Mouse (Mus musculus) heart, postnatal 25 days (tissue): Measurements from ENCODE around the gene Fam129c. TPM values are rescaled to one million over a fixed set of nuclear protein-coding genes. Genes with fewer than 3 reads are reported as not detected.
A peak's percentile ranks its signal among the peaks of the same experiment; 100 is the strongest.

Experiments used
- DNase-seq: peaks from one replicate; pipeline ENCODE4 v3.0.0; 2022; ENCODE audit warnings: low spot score
- intact Hi-C: fragments of 180-260 bp; cut with DNase I; formaldehyde crosslinking; loops from one replicate; pipeline ENCODE4 v1.15.1; 2025
- total RNA-seq, 2 experiments: library from RNA; stranded (reverse); gene quantifications; 2 replicates each; pipeline ENCODE4 v1.2.3; 2021

Fam129c gene
- 1 to 10 TPM in 1 of 2 experiments, under 1 TPM in 1; 0.81 to 1.5 TPM for total RNA-seq

DNA sequence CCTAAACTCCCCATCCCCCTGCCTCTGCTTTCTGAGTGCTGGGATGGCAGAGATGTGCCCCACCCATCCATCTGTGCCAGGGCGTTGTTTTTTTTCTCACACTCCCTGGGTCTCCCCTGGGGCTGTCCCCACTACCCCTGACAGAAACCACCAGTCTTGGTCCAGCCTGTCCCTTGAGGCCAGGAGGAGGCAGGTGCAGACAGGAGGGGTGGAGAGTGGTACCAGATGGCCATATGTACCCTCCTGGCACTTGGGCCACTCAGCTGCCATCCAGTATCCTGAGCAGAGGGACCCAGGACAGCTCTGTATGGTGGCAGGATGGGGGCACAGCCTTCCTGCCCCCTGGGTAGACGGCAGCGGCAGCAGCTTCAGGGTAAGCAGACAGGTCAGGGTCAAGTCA is at the start of gene Fam129c:
Gene Fam129c, plus strand, starts transcription at position 198 of the 400 bp plus-strand sequence.
- no peak for DNase-seq
- intact Hi-C loops: loop anchor here (2.0 to 5.0 kb wide), 3 partner anchors 35 to 157 kb away; no protein-coding TSS in a partner anchor

DNA sequence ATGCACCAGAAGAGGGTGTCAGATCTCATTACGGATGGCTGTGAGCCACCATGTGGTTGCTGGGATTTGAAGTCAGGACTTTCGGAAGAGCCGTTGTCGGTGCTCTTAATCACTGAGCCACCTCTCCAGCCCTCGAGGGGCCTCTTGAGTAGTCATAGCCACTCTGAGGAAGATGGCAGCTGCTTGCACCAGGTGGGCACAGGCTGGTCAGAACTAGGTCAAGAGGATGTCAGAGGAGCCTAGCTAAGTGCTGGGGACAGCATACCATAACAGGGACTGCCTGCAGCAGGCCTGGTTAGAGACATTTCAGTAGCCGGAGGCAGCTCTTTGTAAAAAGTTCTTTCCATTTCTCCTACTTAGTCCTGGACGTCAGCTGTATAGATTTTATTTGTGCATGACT is 46.7 kb upstream of the Fam129c start:
- intact Hi-C loops: no loop called here
- DNase-seq: no peak

DNA sequence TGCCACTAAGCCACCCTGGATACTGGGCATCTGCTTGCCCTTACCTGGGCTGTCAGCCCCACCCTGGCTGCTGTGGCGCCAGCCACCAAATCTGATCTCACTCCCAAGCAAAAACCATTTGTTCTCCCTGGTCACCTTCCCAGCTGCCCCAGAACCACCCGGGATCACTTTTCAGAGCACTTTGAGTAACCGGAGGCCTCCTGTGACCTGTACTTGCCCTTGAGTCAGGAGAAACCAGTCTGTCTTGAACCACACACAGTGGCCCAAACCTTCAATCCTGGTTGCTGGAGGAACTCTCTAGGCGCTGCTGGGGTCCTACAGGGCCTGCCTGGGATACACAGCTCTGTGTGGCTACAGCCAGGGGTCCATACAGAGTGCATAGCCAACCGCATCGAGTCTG is 44.7 kb upstream of the Fam129c start:
- intact Hi-C loops: no loop called here
- DNase-seq: no peak

DNA sequence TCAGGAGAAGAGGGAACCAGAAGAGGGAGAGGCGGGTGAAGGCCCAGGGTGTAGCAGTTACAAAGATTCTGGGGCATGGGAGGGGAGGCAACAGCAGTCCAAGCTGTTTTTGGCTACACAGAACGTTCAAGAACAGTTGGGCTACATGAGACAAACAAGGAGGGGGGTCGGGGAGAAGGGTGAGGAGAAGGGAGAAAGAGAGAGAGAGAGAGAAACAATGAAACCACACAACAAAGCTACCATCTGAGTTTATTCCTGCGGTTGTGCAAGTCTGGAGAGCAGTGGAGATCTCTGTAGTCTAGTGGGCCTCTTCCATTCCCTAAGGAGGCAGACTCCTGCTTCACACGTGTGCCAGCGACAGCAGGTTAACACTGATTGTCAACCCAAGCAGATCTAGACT is 43.4 kb upstream of the Fam129c start:
- no peak for DNase-seq
- intact Hi-C loops: no loop called here

DNA sequence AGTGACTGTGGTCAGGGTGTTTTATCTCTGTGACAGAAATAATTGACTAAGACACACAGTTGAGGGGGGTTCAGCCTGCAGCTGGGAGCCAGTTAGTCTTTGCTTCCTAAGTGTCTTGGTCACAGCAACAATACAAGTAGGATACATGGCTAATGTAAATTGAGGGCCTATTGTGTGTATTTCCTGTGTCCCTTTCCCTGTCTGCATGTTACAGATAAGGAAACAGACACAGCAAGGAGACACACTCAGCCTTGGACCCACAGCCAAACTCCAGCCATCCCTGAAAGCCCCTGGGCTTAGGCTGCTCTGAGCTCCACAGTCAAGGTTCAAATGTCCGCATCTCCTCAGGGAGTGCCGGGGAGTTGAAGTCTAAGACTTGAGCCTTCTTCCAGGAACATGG is 42.8 kb upstream of the Fam129c start:
- no peak for DNase-seq
- intact Hi-C loops: no loop called here

DNA sequence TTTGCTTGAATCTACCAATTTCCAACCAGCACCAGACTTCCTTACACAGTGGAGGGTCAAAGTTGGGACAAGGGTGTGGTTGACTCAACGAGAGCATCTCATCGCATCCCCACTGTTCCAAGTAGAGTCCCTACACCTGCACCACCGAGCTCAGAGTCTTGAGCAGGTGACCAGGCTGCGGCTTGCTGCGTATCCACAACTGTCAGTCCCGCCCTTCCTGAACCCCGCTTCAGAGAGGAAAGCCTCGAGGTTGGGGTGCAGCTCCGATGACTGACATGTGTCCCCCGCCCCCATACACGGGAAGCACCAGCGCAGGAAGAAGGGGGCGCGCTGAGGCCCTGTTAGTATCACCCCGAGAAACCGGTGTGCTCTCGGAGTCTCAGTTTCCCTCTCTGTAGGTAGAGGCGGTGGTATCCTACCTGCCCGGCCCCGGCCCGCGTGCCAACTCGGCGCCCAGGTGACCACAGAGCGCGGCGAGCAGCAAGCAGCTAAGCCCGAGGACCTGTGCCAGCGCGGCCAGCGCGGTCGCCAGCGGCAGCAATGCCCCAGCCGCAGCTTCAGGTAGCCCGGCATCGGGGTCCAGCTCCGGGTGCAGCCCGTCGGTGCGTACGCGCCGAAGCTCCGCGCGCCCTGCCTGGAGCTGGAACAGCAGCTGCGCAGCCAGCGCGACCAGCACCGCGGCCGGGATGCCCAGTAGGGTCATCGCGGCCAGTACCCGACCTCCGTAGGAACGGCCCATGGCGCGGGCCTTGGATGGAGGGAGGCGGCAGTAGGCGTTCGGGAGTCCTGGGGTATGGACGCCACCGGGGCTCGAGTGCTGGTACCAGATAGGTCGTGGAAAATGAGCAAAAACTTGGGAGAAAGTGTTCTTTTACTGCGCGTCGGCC is 39.1 kb upstream of the Fam129c start, which contains the start of gene Tmem221:
Gene Tmem221, minus strand, starts transcription at position 801 of the 887 bp plus-strand sequence.
- intact Hi-C loops: no loop called here
- no peak for DNase-seq

DNA sequence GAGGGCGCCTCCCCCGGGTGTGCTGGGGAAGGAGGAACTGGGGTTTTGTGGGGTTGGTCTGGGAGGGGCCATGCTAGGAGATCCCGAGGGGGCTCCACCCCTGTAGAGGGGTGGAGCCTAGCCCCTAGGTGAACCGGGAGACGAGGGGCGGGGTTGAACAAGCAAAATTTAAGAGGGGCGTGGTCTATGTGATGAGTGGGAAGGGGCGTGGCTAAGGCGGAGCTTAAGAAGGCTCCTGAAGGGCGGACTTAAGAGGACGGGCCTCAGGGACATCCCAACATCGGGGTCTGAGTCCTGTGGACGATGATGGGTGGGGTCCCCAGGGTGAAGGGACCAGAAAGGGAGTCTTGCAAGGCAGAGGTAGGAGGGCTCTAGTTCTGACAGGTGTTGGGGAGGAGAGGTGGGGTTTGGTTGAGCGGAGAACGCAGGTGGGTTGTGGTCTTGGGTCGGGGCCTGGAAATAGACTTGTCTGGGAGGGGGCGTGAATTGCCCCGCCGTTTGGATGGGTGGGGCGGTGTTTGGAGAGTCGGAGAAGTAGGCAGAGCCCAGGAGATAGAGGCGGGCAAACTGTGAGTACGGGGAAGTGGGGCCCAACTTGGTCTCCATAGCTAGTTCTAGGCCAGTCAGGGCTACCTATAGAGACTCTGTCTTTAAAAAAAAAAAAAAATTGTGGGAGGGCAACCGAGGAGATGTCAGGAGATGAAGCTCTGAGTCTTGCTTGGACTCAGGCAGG is 38.3 kb upstream of the Fam129c start:
- peak; percentile 39 for DNase-seq
- intact Hi-C loops: no loop called here

DNA sequence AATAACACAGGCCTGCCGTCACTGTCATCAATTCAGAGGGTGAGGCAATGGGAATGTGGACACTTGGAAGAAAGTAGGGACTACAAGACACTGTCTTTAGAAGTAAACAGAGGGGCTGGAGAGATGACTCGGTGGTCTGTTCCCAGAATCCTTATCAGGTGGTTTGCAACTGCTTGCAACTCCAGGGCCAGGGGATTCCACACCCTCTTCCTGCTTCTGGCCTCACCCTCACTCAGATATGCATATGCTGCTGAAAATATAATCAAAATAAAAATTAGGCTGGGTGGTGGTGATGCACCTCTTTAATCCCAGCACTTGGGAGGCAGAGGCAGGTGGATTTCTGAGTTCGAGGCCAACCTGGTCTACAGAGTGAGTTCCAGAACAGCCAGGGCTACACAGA is 37.4 kb upstream of the Fam129c start:
- intact Hi-C loops: no loop called here
- DNase-seq: no peak

DNA sequence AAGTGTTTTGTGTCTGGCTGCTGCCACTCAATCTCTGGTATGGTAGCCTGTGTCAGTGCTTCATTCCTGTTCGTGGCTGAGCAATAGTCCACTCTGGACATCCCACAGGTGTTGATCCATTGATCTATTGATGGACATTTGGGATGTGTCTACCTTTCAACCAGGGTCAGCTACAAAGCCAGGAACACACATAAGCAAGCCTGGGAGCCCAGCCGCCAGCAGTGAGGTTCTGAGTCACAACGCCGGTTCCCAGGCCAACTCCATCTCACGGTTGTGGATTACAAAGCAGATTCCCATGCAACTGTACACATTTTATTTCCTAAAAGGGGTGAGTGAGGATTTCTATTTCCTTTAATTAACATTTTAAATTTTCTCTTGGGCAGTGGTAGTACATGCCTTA is 36.7 kb upstream of the Fam129c start:
- DNase-seq: no peak
- intact Hi-C loops: loop anchor here (1.0 kb wide), 1 partner anchor 36 kb away; no protein-coding TSS in a partner anchor

DNA sequence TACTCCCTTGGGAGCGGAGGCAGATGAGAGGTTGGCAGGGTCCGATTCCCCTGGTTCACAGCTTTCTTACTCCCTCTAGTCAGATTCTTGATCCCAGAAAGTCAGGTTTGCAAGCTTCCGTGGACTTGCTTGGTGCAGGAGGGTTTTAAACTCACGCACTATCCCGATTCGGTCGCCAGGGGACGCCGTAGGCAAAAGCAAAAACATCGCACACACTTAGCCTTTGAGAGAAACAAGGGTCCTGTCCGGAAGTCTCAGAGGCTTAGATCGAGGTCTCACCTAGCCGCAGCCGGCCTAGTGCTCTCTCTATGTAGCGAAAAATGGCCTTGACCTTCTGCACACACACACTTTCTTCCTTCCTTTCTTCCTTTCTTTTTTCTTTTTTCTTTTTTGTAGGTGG is 36.0 kb upstream of the Fam129c start:
- intact Hi-C loops: loop anchor here (1.0 kb wide), 1 partner anchor 35 kb away; no protein-coding TSS in a partner anchor
- DNase-seq: no peak

DNA sequence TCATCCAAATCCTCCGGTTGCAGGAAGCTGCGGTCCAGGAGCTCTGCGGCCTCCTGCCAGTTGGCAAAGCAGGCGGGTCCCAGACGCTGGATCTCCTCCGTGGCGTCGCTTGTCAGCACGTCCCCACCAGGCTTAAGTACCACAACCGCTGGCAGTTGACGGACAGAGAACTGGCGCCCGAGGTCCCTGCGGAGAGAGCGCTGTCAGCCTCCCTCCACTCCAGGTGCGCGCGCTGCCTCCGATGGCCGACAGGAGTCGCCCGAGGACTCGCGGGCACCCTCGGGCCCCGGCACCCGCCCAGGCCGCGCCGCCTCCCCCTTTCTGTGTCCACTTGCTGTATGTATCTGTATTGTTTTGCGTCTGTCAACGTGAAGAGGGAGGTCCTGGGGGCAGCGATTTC is 34.7 kb upstream of the Fam129c start:
- intact Hi-C loops: loop anchor here (1.0 to 2.0 kb wide), 2 partner anchors 70 to 98 kb away; no protein-coding TSS in a partner anchor
- peak; percentile 67 for DNase-seq

DNA sequence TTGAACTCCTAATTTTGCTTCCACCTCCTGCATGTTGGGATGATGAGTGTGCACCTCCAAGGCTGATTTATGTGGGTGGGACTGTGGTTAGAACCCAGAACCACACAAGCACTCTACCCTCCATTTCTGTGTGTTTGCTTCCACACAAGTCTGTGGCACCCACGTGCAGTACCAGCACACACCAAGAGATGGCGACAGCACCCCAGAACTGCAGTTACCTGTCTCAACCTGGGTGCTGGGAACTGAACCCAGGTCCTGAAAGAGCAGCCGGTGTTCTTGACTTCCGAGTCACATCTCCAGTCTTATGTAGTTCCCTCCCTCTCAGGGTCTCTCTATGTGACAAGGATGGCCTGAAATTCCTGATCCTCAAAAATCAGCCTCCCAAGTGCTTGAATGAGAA is 33.5 kb upstream of the Fam129c start:
- no peak for DNase-seq
- intact Hi-C loops: loop anchor here (1.0 to 2.0 kb wide), 2 partner anchors 69 to 96 kb away; no protein-coding TSS in a partner anchor

DNA sequence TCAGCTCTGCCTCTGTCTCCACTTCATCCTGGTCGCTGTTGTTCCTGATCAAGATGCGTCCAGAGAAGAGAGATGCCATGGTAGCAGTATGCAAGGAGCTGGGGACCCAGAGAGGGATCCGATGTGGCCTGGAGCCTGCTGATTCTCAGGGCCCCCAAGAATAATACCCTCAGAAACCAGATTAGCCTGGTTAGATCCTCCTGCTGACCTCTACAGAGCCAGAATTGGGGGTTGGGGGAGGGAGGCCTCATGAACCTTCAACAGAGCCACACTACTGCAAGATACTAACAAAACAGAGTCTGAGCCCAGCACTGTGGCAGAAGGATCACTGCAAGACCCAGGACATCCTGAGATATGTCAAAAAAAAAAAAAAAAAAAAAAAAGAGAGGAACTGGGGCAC is 30.9 kb upstream of the Fam129c start, which contains the start of gene Nxnl1:
Gene Nxnl1, minus strand, starts transcription at position 101 of the 400 bp plus-strand sequence.
- intact Hi-C loops: no loop called here
- DNase-seq: no peak

DNA sequence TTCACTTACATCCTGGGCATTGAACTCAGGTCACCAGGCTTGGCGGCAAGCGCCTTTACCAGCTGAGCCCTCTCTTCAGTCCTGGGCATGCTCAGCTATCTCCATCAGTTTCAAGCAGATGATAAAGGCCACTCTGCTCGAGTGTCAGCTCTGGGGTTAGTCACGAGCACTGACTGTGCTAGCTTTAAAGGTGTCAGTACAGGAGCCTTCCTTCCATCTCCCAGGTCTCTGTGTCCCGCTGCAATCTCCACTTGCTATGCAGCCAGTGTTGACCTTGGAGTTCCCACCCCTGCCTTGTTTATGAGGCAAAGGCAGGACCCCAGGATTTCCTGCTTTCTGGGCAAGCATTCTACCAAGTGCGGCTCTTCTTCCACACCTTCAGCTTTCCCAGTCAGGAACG is 29.9 kb upstream of the Fam129c start:
- DNase-seq: no peak
- intact Hi-C loops: no loop called here

DNA sequence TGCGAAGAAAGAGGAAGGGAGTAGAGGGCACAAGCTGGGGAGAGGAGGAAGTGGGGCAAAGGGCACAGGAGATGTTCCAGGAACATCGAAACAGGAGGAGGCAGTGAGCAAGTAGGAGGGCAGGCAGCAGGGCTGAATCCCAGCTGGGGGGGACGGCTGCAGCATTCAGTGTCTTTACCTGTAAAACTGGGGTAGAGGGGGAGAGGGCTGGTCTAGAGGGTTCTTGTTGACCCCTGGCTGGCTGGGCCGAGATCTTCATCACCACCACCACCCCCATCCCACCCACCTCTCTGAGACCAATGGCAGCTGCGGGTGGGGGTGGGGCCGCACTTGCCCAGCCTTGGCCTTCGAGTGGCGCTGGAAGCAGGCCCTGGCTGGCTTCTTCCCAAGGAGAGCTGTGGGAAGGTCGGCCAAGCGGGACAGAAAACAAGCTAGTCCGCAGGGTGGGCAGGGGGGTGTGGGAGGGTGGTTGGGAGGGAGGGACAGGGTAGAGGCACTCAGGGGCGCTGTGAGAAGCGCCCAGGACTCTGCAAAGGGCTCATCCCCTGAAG is 29.0 kb upstream of the Fam129c start, which contains the start of gene Slc27a1:
Gene Slc27a1, plus strand, starts transcription at position 496 of the 551 bp plus-strand sequence.
- intact Hi-C loops: no loop called here
- peak; percentile 62 for DNase-seq

DNA sequence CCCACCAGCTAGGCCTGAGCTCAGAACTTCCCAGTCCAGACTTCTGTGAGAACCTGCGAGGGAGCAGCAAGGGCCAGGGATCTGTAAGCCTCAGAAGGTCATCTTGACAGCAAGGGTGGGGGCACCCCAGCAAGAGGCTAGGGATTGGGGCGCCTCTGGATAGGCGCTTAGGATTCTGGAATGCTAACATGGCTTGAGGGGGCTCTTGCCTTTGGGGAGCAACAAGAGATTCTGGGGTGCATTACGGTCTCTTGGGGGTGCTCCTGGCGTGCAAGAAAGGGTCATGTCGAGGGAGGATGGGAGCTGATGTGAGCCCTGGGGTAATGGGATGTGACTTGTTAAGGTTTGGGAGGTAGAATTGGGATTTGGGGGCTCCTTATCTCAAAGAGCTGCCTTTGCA is 28.5 kb upstream of the Fam129c start:
- intact Hi-C loops: no loop called here
- no peak for DNase-seq

DNA sequence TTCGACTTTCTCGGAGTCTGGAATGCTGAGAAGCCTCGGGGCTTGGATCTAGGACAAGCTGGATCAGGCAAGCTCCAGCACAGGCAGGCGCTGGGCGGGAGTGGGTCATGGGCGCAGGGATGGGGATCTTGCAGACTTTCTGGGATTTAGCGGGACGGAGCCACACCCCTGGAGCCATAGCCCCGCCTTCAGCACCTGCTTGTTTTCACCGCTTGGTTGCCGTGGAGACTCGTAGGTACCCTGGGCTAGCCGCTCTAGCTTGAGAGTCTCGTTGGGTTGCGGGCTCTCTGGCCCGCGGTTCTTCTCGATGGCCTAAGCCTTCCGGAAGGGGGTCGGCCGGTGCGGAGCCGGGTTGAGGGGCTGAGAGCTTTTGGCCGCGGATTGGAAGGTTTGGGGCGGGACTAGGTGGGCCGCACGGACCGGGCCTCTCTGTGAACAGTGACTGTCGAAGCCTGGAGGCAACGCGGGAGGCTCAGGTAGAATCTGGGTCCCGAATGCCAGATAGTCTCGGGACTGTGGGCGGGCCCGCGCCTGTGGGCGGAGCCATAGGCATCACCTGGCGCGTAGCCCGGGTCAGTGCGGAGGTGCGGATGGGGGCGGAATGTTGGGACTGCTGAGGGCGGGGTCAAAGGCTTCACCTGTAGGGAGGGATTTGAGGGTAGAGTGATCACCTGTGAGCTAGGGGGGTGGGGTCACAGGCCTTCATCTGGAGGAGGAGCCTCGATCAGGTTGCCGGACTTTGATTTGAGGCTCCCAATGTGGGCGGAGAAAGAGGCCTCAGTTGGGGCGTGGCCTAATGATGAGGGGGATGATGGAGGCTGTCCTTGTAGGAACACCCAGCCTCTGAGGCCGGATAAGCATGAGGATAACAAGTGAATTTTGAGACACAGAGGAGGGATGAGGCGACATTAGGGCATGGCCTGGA is 27.8 kb upstream of the Fam129c start:
- peak; percentile 74 for DNase-seq
- intact Hi-C loops: no loop called here

DNA sequence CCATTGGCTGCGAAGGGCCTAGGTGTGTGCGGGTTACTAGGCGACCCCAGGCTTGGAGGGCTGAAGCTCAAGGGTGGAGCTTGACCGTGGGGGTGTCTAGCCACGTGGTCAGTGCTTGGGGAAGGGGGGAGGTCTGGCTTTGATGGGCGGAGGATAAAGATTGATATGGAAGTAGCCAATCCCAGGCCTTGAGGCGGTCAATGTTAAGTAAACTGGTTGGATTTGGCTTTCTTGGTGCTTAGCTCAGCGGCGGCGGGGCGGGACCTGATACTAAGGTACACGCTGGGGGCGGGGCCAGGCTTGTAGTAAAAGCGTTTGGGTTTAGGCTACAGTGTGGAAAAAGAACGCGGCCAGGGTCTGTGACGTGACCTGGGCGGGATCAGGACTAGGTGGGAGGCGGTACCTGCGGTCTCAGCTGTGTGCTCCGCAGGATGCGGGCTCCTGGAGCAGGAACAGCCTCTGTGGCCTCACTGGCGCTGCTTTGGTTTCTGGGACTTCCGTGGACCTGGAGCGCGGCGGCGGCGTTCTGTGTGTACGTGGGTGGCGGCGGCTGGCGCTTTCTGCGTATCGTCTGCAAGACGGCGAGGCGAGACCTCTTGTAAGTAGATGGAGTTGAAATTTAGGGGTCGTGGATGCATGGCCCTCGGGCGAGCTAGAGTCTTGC is 27.0 kb upstream of the Fam129c start:
- DNase-seq: peak; percentile 80
- intact Hi-C loops: no loop called here

DNA sequence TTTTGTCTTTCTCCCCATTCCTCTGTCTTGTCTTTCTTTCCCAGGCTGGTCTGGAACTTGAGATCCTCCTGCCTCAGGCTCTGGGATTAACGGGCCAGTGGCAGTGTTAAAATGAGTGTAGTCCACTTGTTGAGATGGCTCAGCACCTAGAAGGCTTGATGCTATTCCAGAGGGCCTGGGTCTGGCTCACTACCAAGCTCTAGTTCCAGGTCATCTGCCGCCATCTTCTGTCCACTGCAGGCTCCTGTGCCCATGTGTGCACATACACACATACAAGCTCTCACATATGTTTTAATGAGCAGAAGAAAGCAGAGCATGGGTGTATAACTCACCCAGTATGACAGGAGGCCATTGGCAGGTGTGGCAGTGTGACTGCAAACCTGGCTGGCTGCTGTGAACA is 25.4 kb upstream of the Fam129c start:
- no peak for DNase-seq
- intact Hi-C loops: no loop called here
